16 mouse cellular contexts compared by ENCODE assay signal in the genomic region with DNA sequence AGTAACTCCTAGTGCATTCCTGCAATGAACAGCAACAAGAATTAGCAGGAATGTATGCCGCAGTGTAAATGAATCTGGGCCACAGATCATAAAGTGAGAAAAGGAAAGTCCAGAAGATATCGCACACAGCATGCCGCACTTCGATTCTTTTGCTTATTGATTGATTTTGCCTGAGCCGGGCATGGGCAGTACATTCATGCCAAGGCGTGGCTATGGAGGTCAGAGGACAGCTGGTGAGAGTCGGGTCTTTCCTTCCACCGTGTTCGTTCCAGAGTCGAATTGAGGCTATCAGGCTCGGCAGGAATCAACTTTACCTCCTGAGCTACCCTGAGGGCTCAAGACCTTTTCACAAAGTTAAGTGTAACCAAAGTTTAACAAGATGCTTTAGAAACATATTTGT.
"Had no signal": no experiment of that assay in that cellular context is flagged by ENCODE, and none has a peak within 500 bp of the region (broad histone marks: within the 10 kb centered on the region; RNA-seq: fewer than 3 reads in every experiment).

No protein-coding gene starts in this region.

- H3K27me3 ChIP-seq: neural tube, embryonic 12.5 days; neural tube, embryonic 13.5 days; neural tube, embryonic 15.5 days; stomach, embryonic 15.5 days had no signal

- H3K4me1 ChIP-seq: neural tube, embryonic 15.5 days had no signal

- H3K27ac ChIP-seq: neural tube, embryonic 12.5 days; neural tube, embryonic 13.5 days; neural tube, embryonic 15.5 days; stomach, embryonic 15.5 days; stomach, postnatal 0 days had no signal

- H3K36me3 ChIP-seq: neural tube, embryonic 12.5 days; neural tube, embryonic 13.5 days; neural tube, embryonic 15.5 days; stomach, embryonic 15.5 days had no signal

- H3K4me3 ChIP-seq: neural tube, embryonic 12.5 days; neural tube, embryonic 13.5 days; neural tube, embryonic 15.5 days; stomach, embryonic 15.5 days had no signal

- H3K9ac ChIP-seq: neural tube, embryonic 12.5 days; neural tube, embryonic 13.5 days; neural tube, embryonic 15.5 days; stomach, embryonic 15.5 days had no signal

- H3K4me2 ChIP-seq: neural tube, embryonic 12.5 days; neural tube, embryonic 13.5 days; neural tube, embryonic 15.5 days; stomach, embryonic 15.5 days had no signal

- DNase-seq: retina, postnatal 1 day; right cerebral cortex, adult 18-20 months; right cerebral cortex, postnatal 25 days; right cerebral cortex, postnatal 4 days; spleen, adult 18-20 months; thymus, adult 18-20 months; thymus, adult 2 months; thymus, postnatal 14 days; thymus, postnatal 25 days; thymus, postnatal 36 days; thymus, postnatal 4 days had no signal

- H3K9me3 ChIP-seq: neural tube, embryonic 12.5 days; neural tube, embryonic 13.5 days; neural tube, embryonic 15.5 days; stomach, embryonic 15.5 days had no signal
